Mouse (Mus musculus): ENCODE results near the gene Xlr5b.
"Not testable (repeated sequence)": the region's sequence is repeated elsewhere in the genome, so short reads cannot be mapped to it uniquely, and the experiment has no call there.

The Xlr5b gene

GRCm38 (mm10) chrX:73148496-73148895 is at the start of gene Xlr5b:
Gene Xlr5b (plus strand): TSS chrX:73148796.
- DNase-seq (ENCODE audit: low spot score in 2 of 2), result not testable (repeated sequence)

GRCm38 (mm10) chrX:73116747-73117146 is 31.8 kb upstream of the Xlr5b start, which contains the start of gene Gm14685:
Gene Gm14685 (plus strand): TSS chrX:73117047.
- DNase-seq (ENCODE audit: low spot score in 2 of 2), result not testable (repeated sequence)

- not testable (repeated sequence) for DNase-seq (ENCODE audit: low spot score in 2 of 2)
Measured at GRCm38 (mm10) chrX:73122859-73123829, 25.5 kb upstream of the Xlr5b start.

- not testable (repeated sequence) for DNase-seq (ENCODE audit: low spot score in 2 of 2)
Measured at GRCm38 (mm10) chrX:73143218-73143618, 5.4 kb upstream of the Xlr5b start.

GRCm38 (mm10) chrX:73149350-73149749 is 754 bp downstream of the Xlr5b start, which contains the start of gene DXBay18:
Gene DXBay18 (minus strand): TSS chrX:73149450.
- DNase-seq (ENCODE audit: low spot score in 2 of 2), result not testable (repeated sequence)

- not testable (repeated sequence) for DNase-seq (ENCODE audit: low spot score in 2 of 2)
Measured at GRCm38 (mm10) chrX:73176889-73177288, 28.3 kb downstream of the Xlr5b start, which contains the start of gene Spin2d. Gene Spin2d (minus strand): TSS chrX:73176989.

- DNase-seq (ENCODE audit: low spot score in 2 of 2), result not testable (repeated sequence)
Measured at GRCm38 (mm10) chrX:73191934-73192333, 43.3 kb downstream of the Xlr5b start, which contains the start of gene Xlr3b. Gene Xlr3b (plus strand): TSS chrX:73192207.

All from cerebellum, postnatal 4 days (tissue).